Comparison of ENCODE assay signal across 8 mouse cellular contexts in genomic region chrX:169989691-169990631, GRCm38 (mm10). TPM values are rescaled to one million over a fixed set of nuclear protein-coding genes. Genes with fewer than 3 reads are reported as not detected.
DNase-seq lines count a peak whose midpoint lies in the region; ATAC-seq and TF ChIP-seq lines count a peak whose summit lies in the region.
"Not testable (repeated sequence)": the region's sequence is repeated elsewhere in the genome, so short reads cannot be mapped to it uniquely, and the experiment has no call there.

No protein-coding gene starts in this region.

- peak; percentile 67 for DNase-seq in c-Kit-positive CD71-positive TER-119-negative erythroid progenitor cells, embryonic 14.5 days (ENCODE audit: low read depth)
- DNase-seq in heart, postnatal 14 days: peak; percentile 72 to 84
- peak; percentile 76 to 86 for DNase-seq in layer of hippocampus, adult 8-10 months (ENCODE audit: low spot score in 2 of 2)
- peak; percentile 76 for DNase-seq in ovary, postnatal 10 days (ENCODE audit: low spot score)
- peak; percentile 51 for DNase-seq in thymus, postnatal 0 days (ENCODE audit: low spot score)

- WGBS in forebrain, embryonic 12.5 days: 77% methylated on average over 56 of the region's 56 CpGs
- WGBS in lung, embryonic 15.5 days: 77% methylated on average over 56 of the region's 56 CpGs

- peaks cover 96% of the 10 kb centered on the region for H3K9me3 ChIP-seq in E14TG2a.4 (ENCODE audit: low read length)
- peaks cover 41% of the 10 kb centered on the region for H3K9me3 ChIP-seq in forebrain, embryonic 12.5 days
- peaks cover 31% of the 10 kb centered on the region for H3K9me3 ChIP-seq in lung, embryonic 15.5 days

- not testable (repeated sequence) for H3K9ac ChIP-seq in forebrain, embryonic 12.5 days; lung, embryonic 15.5 days

- peaks cover 85% of the 10 kb centered on the region for H3K36me3 ChIP-seq in E14TG2a.4 (ENCODE audit: insufficient read depth, low read length)
- peaks cover 40% of the 10 kb centered on the region for H3K36me3 ChIP-seq in forebrain, embryonic 12.5 days (replicated peaks)
- H3K36me3 ChIP-seq in lung, embryonic 15.5 days: peaks cover 38% of the 10 kb centered on the region

- 0 out of 2 replicates have a peak, but pooled peaks have one; percentile 0 for ATAC-seq in forebrain, embryonic 12.5 days (ENCODE audit: low FRiP score)
- ATAC-seq in lung, embryonic 15.5 days (ENCODE audit: borderline replicate concordance, extremely low read depth, low FRiP score, low TSS enrichment): peak; percentile 16; the same call in 1 of the 2 replicates

- H3K27me3 ChIP-seq in E14TG2a.4 (ENCODE audit: insufficient read depth, low read length): peaks cover 47% of the 10 kb centered on the region
- H3K27me3 ChIP-seq in forebrain, embryonic 12.5 days; lung, embryonic 15.5 days: not testable (repeated sequence)

- peaks cover 60% of the 10 kb centered on the region for H3K4me1 ChIP-seq in E14TG2a.4 (replicated peaks; ENCODE audit: low read depth, low read length)
- H3K4me1 ChIP-seq in forebrain, embryonic 12.5 days; lung, embryonic 15.5 days: not testable (repeated sequence)

- TF ChIP-seq CTCF in E14TG2a.4 (conservative IDR thresholded peaks at IDR 0.05; ENCODE audit: low read length): not testable (repeated sequence)

- not testable (repeated sequence) for H3K4me2 ChIP-seq in forebrain, embryonic 12.5 days; lung, embryonic 15.5 days

- not testable (repeated sequence) for H3K27ac ChIP-seq in forebrain, embryonic 12.5 days; lung, embryonic 15.5 days

- intact Hi-C loops in heart, postnatal 14 days (cut with DNase I): not testable (repeated sequence)

- H3K4me3 ChIP-seq in E14TG2a.4 (replicated peaks; ENCODE audit: low read length): peak overlapping the region; percentile 53
- not testable (repeated sequence) for H3K4me3 ChIP-seq in forebrain, embryonic 12.5 days (replicated peaks); lung, embryonic 15.5 days

RNA-seq across cellular contexts. Expression of gene Gm21887, which starts 19.5 kb away (rescaled TPM):
- polyA plus RNA-seq in forebrain, embryonic 12.5 days (2016; fragmentation: Nextera tagmentation; extraction: Ambion mirVana): 181 and 277 TPM in 2 replicates
- 10 to 100 TPM; 38.7 to 77.5 TPM for total RNA-seq in heart, postnatal 14 days (2021)
- 100 to 1,000 TPM in 3 of 4 experiments, 10 to 100 TPM in 1; 76.9 to 182 (median 146) TPM for total RNA-seq in layer of hippocampus, adult 8-10 months (2022)
- 199 and 218 TPM in 2 replicates for polyA plus RNA-seq in lung, embryonic 15.5 days (2015; fragmentation: Nextera tagmentation; extraction: Ambion mirVana)
- 166 and 243 TPM in 2 replicates for polyA plus RNA-seq in thymus, postnatal 0 days (2015; fragmentation: Nextera tagmentation; extraction: Ambion mirVana)
